Mouse (Mus musculus): Measurements from ENCODE around the gene Rnf157.
A peak's percentile ranks its signal among the peaks of the same experiment; 100 is the strongest.
"Not testable (repeated sequence)": the region's sequence is repeated elsewhere in the genome, so short reads cannot be mapped to it uniquely, and the experiment has no call there.

The Rnf157 gene

GRCm38 (mm10) chr11:116416196-116416943 is 3.5 kb upstream of the Rnf157 start:
- peak; percentile 96 for DNase-seq

GRCm38 (mm10) chr11:116413631-116414022 is 795 bp upstream of the Rnf157 start:
- no peak for DNase-seq

- no peak for DNase-seq
Observed at GRCm38 (mm10) chr11:116412028-116412827, 604 bp downstream of the Rnf157 start.

- no peak for DNase-seq
Observed at GRCm38 (mm10) chr11:116411582-116411981, 1.2 kb downstream of the Rnf157 start.

DNA sequence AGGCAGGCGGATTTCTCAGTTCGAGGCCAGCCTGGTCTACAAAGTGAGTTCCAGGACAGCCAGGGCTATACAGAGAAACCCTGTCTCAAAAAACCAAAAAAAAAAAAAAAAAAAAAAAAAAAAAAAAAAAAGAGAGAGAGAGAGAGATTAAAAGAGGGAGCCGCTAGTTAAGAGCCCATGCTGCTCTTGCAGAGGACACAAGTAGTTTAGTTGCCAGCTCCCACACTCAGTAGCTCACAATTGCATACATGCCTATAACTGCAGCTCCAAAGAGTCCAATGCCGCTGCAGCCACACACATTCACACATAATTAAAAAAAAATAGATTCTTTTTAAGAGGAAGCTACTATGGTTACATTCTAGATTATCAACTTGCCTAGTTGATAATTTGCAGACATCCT is 2.4 kb downstream of the Rnf157 start:
- DNase-seq = not testable (repeated sequence)

DNA sequence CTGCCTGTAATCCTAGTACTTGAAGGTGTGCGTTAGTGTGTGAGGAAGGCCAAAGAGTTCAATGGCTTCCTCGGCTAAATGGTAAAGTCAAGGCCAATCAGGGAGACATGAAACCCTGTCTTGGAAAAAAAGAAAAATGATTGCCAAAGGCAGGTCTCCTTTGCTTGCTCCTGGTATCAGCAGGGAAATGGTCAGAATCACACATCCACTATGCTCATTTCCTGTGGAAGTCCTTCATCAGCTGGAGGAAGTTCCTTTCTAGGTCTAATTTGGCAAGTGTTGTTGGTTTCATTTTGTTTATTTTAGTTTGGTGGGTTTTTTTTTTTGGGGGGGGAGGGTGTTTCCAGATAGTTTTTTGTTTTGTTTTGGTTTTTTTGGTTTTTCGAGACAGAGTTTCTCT is 3.8 kb downstream of the Rnf157 start:
- DNase-seq = no peak

DNA sequence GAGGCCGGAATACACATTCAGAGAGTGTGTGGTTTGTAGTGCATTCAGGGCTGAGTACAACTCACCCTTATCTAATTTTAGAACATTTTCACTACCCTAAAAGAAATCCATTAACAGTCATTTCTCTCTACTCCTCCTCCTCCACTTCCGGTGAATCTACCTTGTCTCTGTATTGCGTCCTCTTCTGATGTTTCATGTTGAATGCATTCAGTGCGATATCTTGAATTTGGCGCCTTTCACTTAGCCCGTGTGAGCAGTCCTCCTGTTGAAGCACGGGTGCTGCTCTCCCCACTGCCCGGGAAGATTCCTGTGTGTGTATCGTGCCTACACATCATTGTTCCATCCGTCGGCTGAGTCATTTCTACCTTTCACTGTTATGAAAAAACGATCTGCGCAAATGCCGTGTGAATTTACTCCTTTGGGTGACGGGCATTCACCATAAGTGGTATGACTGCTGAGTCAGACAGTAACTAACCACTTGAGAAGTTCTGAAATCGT is 6.6 kb downstream of the Rnf157 start:
- no peak for DNase-seq

DNA sequence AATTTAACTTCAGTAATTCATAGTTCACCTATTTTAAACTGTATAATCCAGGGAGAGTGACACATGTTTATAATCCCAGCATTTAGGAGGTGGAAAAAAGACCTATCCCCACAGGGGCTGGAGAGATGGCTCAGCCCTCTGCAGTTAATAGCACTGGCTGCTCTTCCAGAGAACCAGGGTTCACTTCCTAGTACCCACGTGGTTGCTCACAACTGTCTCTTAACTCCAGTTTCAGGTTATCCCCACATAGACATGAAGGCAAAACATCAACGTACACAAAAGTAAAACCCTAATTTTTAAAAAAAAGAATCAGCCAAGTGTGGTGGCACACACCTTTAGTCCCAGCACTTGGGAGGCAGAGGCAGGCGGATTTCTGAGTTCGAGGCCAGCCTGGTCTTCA is 7.2 kb downstream of the Rnf157 start:
- no peak for DNase-seq

GRCm38 (mm10) chr11:116400560-116400959 is 12.3 kb downstream of the Rnf157 start:
- DNase-seq = no peak

- no peak for DNase-seq
Observed at GRCm38 (mm10) chr11:116398348-116398677, 14.5 kb downstream of the Rnf157 start.

- DNase-seq = no peak
Observed at GRCm38 (mm10) chr11:116397517-116398347, 15.1 kb downstream of the Rnf157 start.

DNA sequence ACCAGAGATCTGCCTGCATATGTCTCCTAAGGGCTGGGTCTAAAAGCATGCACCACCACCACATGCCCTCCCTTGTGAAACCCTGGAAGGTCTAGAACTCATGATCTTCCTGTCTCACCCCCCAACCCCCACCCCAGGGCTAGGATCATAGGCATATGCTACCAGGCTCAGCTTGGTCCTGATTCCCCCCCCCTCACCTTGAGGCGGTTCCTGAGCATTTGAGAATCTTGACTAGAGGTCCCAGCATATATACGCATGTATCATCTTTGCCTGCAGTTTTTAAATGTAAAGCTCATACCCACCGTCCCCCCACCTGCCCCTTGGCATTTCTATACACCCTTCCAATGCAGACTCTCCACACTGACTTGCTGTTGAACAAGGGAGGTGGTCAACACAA is 15.9 kb downstream of the Rnf157 start:
- DNase-seq = no peak

GRCm38 (mm10) chr11:116396276-116396933 is 16.4 kb downstream of the Rnf157 start:
- no peak for DNase-seq

DNA sequence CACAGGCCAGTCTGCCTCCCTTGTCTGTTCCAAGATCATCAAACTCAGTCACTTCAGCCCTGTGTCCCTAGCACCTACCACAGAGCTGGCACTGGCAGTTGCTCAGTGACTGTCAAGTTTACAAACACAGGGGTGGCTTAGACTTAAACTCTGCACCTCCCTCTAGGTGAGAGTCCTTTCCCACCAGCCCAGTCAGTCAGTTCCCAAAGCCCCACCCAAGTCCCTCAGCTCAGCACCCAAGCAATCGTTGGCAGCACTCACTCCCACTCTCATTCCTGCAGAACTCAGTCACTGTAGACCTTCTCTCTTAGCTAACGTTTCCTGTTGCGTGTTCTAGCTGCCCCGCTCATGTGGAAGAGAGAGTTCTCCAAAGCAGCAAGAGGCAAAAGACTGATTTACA is 18.1 kb downstream of the Rnf157 start:
- DNase-seq = no peak

DNA sequence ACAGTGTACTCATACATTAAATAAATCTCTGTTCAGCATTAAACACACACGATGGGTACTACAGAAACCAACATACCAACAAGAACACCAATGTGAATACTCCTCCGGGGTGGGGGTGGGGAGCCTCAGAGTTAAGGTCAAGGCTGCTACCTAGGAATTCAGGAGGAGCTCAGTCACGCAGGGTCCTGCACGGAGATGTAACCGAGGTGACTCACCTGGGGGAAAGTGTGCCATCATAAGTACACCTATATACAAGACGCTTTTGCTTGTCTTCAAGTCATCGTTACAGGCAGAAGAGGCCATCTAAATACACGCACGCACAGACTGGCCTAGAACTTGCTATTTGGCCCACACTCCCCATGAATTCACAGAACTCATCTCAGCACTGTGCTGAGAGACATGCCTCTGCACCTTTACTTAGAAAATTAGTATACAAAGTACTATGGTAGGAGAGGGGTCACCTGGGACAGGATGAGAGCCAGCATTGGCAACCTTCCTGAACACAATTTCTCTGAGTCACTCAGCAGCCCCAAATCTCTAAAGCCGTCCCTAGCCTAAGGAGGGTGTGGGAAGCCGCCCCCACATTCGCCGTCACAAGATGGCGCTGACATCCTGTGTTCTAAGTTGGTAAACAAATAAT is 23.9 kb downstream of the Rnf157 start:
- peak; percentile 96 for DNase-seq

GRCm38 (mm10) chr11:116387086-116388071 is 25.5 kb downstream of the Rnf157 start:
- no peak for DNase-seq

- DNase-seq = no peak
Observed at GRCm38 (mm10) chr11:116385999-116386398, 26.8 kb downstream of the Rnf157 start.

- DNase-seq = no peak
Observed at GRCm38 (mm10) chr11:116384171-116384570, 28.7 kb downstream of the Rnf157 start.

- not testable (repeated sequence) for DNase-seq
Observed at GRCm38 (mm10) chr11:116383070-116383469, 29.8 kb downstream of the Rnf157 start.

DNA sequence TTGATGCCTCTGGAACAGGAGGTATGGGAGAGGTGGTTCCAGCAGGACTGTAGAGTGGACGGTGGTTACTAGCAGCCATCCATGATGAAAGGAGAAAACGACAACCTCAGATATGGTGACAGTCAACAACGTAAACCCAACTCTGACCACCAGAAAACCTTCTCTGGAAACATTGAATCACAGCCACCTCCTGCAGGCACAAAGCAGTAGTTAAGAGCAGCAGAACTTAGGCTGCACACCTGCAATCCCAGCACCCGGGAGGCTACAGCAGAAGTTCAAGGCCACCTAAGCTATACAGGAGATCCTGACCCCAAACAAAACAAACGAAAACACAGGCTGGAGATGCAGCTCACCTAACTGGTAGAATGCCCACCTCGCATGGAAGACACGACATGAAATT is 32.1 kb downstream of the Rnf157 start:
- no peak for DNase-seq

DNA sequence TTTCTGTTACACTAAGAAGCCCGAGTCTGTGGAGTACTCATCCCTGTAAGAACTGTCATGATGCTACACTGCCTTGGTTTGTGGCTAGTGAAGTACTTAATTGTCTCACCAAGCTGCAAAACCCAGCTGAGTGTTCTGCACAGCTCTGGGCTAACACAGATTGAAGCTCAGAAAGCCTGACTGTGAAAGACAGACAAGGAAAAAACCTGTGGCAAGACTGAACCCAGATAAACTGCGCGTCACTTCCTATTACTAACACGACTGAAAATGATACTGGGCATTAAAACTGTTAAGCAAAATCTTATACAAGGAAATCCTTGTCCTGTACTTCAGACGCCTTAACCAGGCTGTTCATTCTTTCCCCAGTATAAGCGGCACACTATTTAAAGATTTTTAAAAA is 33.3 kb downstream of the Rnf157 start:
- DNase-seq = no peak

Data from heart, adult 11 months (tissue).